Mouse (Mus musculus): ENCODE measurements around the gene Cys1. TPM values are rescaled to one million over a fixed set of nuclear protein-coding genes. Genes with fewer than 3 reads are reported as not detected.
"Not testable (repeated sequence)": the region's sequence is repeated elsewhere in the genome, so short reads cannot be mapped to it uniquely, and the experiment has no call there.

The Cys1 gene
- polyA plus RNA-seq, 1 experiment from 2014 or later, result 2.1 TPM

DNA sequence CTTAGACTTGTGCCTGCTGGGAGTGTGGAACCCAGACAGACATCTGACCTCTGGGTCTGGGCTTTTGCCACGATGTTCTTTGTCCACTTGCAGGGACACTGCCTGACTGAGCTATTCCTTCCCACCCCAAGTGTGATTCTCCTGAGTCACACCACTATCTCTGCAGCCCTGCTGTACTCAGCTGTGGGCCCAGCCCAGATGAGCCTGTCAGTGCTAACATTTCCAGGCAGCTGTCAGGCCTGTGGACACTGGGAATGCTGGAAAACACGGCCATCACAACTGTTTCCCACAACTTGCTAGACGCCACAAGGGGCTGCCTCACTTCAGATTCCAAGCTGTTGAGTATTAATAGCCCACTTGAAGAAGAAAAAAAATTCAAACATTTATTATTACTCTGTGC is 21.4 kb upstream of the Cys1 start:
- Histone ChIP-seq H3K9ac (ENCODE audit: low read length) (no peak overlapping the region), H3K27me3 (replicated peaks; ENCODE audit: control insufficient read depth, insufficient read depth, low read length) (no peaks in the 10 kb centered on the region), H3K27ac (ENCODE audit: low read depth) (no peak overlapping the region), H3K4me1 (replicated peaks; ENCODE audit: control insufficient read depth, insufficient read depth, low read length) (peaks cover 14% of the 10 kb centered on the region; the same call in 1 of the 2 replicates), H3K4me2 (ENCODE audit: low read length) (no peak overlapping the region), H3K4me3 (ENCODE audit: low read depth, low read length) (no peak overlapping the region), H3K9me3 (ENCODE audit: control insufficient read depth, low read length) (no peaks in the 10 kb centered on the region), H3K36me3 (ENCODE audit: control insufficient read depth, insufficient read depth, low read length) (no peaks in the 10 kb centered on the region)
- DNase-seq (ENCODE audit: low spot score) (no peak), ATAC-seq (replicated peaks; ENCODE audit: low FRiP score, low TSS enrichment, low read depth) (no peak)
- 74% methylated on average over 3 of the region's 3 CpGs for WGBS

DNA sequence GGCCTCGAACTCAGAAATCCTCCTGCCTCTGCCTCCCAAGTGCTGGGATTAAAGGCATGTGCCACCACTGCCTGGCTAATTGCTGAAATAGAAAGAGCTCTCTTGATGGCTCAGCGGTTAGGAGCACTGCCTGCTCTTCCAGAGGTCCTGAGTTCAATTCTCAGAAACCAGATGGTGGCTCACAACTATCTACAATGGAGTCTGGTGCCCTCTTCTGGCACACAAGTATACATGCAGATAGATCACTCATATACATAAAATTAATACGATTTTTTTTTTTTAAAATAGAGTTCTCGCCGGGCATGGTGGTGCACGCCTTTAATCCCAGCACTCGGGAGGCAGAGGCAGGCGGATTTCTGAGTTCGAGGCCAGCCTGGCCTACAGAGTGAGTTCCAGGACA is 20.0 kb upstream of the Cys1 start:
- not testable (repeated sequence) for H3K27me3 ChIP-seq (replicated peaks; ENCODE audit: control insufficient read depth, insufficient read depth, low read length); ATAC-seq (replicated peaks; ENCODE audit: low FRiP score, low TSS enrichment, low read depth); H3K27ac ChIP-seq (ENCODE audit: low read depth); H3K36me3 ChIP-seq (ENCODE audit: control insufficient read depth, insufficient read depth, low read length); H3K4me1 ChIP-seq (replicated peaks; ENCODE audit: control insufficient read depth, insufficient read depth, low read length); DNase-seq (ENCODE audit: low spot score); H3K9me3 ChIP-seq (ENCODE audit: control insufficient read depth, low read length); H3K4me3 ChIP-seq (ENCODE audit: low read depth, low read length); H3K9ac ChIP-seq (ENCODE audit: low read length); H3K4me2 ChIP-seq (ENCODE audit: low read length)
- 88% methylated on average over 9 of the region's 9 CpGs for WGBS

DNA sequence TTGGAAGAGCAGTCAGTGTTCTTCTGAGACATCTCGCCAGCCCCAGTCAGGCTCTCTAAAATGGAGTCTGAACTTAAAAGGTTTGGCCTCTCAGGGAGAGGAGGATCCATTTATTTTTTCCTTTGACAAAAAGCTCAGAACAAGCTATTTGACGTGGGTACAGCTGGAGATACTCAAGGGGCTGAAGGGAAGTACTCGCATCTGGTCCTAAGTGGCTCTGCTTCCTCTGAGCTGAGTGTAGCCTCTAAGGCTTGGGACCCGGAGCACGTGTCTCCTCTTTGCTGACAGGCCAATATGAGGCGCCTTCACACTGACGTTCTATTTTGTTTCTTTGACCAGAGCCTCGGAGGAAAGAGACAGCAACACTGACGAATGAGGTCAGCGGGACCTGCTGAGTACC is 18.0 kb upstream of the Cys1 start:
- ATAC-seq (replicated peaks; ENCODE audit: low FRiP score, low TSS enrichment, low read depth) (no peak; the same call in 1 of the 2 replicates), DNase-seq (ENCODE audit: low spot score) (no peak)
- H3K4me3 ChIP-seq (ENCODE audit: low read depth, low read length), result no peak overlapping the region
- 41% methylated on average over 10 of the region's 10 CpGs for WGBS
- 0 out of 2 replicates have a peak, but pooled peaks cover 4% of the 10 kb centered on the region for H3K4me1 ChIP-seq (replicated peaks; ENCODE audit: control insufficient read depth, insufficient read depth, low read length)
- no peaks in the 10 kb centered on the region for H3K9me3 ChIP-seq (ENCODE audit: control insufficient read depth, low read length)
- H3K36me3 ChIP-seq (ENCODE audit: control insufficient read depth, insufficient read depth, low read length), result no peaks in the 10 kb centered on the region
- H3K9ac ChIP-seq (ENCODE audit: low read length), result no peak overlapping the region
- H3K4me2 ChIP-seq (ENCODE audit: low read length), result no peak overlapping the region
- no peaks in the 10 kb centered on the region for H3K27me3 ChIP-seq (replicated peaks; ENCODE audit: control insufficient read depth, insufficient read depth, low read length)
- H3K27ac ChIP-seq (ENCODE audit: low read depth), result no peak overlapping the region

GRCm38 (mm10) chr12:24698514-24698913 is 16.9 kb upstream of the Cys1 start:
- Histone ChIP-seq H3K4me2 (ENCODE audit: low read length) (no peak overlapping the region), H3K27ac (ENCODE audit: low read depth) (no peak overlapping the region), H3K27me3 (replicated peaks; ENCODE audit: control insufficient read depth, insufficient read depth, low read length) (no peaks in the 10 kb centered on the region), H3K4me3 (ENCODE audit: low read depth, low read length) (no peak overlapping the region), H3K4me1 (replicated peaks; ENCODE audit: control insufficient read depth, insufficient read depth, low read length) (0 out of 2 replicates have a peak, but pooled peaks cover 4% of the 10 kb centered on the region), H3K9ac (ENCODE audit: low read length) (no peak overlapping the region), H3K9me3 (ENCODE audit: control insufficient read depth, low read length) (no peaks in the 10 kb centered on the region), H3K36me3 (ENCODE audit: control insufficient read depth, insufficient read depth, low read length) (no peaks in the 10 kb centered on the region)
- ATAC-seq (replicated peaks; ENCODE audit: low FRiP score, low TSS enrichment, low read depth) (no peak), DNase-seq (ENCODE audit: low spot score) (no peak)
- 81% methylated on average over 3 of the region's 3 CpGs for WGBS

DNA sequence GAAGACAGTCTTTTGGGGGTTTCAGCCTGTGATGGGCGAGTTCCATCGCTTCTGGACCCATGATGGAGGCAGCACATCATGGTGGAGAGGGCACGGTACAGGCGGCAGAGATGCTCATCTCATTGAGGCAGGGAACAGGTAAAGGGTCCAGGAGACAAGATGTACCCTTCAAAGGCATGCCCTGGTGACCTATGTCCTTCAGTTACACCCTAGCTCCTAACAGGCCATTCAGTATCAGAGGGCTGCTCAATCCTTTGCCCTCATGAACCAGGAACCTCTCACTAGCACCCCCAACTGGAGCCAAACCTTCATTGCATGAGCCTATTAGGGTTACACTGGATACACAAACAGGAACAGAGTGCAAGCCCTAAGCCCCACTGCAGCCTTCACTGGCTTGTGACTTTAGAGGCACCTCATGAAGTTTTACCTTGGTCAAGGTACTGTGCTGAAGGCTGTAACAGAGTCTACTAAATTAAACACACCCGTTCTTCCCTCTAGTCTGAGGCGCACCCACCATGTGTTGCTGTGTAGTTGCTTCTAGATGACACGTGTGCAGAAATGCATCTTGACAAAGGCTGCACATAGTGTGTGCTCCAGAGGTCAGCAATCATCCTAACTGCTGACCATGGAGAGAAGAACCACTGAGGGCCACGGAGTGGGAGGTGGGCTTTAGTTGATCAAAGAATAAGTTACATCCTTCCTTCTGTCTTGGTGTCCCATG is 16.0 kb upstream of the Cys1 start:
- Histone ChIP-seq H3K9me3 (ENCODE audit: control insufficient read depth, low read length) (no peaks in the 10 kb centered on the region), H3K36me3 (ENCODE audit: control insufficient read depth, insufficient read depth, low read length) (no peaks in the 10 kb centered on the region), H3K27me3 (replicated peaks; ENCODE audit: control insufficient read depth, insufficient read depth, low read length) (no peaks in the 10 kb centered on the region), H3K4me3 (ENCODE audit: low read depth, low read length) (no peak overlapping the region), H3K27ac (ENCODE audit: low read depth) (no peak overlapping the region), H3K9ac (ENCODE audit: low read length) (no peak overlapping the region), H3K4me2 (ENCODE audit: low read length) (no peak overlapping the region), H3K4me1 (replicated peaks; ENCODE audit: control insufficient read depth, insufficient read depth, low read length) (0 out of 2 replicates have a peak, but pooled peaks cover 4% of the 10 kb centered on the region)
- no peak for DNase-seq (ENCODE audit: low spot score)
- 0 out of 2 replicates have a peak, but pooled peaks have one; percentile 33 for ATAC-seq (replicated peaks; ENCODE audit: low FRiP score, low TSS enrichment, low read depth)
- WGBS, result 64% methylated on average over 8 of the region's 8 CpGs

DNA sequence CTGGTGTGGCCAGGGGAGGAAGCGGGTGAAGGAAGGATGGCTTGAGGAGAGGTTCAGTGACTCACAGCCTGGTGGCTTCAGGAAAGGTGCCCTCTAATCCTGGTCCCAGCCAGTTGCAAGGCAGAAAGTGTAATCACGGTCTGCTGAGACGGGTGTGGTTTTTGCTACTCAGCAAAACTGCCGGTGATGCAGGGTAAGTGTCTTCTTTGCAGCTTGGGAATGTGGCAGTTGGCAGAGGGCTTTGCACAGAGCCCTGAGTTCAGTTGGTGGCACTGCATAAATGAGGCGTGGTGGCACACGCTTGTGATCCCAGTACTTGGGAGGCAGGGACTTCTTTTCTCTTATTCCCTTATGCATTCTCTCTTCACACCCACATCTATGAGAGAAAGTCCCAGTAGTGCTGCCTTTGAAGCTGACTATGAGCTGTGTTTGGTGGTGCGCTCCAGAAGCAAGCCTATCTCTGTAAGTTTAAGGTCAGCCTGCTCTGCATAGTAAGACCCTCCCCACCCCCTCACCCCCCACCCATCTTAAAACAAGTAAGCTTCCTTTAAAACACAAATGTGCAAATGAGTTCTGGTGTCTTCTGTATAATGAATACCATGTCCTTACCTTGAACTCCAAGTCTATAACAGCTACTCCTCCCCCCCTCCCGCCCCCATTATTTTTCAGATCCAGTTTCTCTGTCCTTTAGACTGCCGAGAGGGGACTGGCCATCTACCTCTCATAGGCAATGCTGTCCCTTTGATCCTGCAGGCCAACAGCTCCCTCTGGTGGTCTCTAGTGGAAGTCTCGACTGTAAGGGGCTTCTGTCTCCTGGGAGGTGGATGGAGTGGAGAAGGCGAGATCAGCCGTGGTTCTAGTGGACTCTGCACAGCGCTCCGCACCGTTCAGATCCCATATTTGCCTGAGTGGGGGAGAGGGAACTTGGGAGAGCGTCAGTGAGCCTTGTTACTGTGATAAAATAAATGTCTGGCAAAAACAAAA is 15.2 kb upstream of the Cys1 start:
- Histone ChIP-seq H3K9me3 (ENCODE audit: control insufficient read depth, low read length) (no peaks in the 10 kb centered on the region), H3K9ac (ENCODE audit: low read length) (no peak overlapping the region), H3K4me3 (ENCODE audit: low read depth, low read length) (no peak overlapping the region), H3K4me1 (replicated peaks; ENCODE audit: control insufficient read depth, insufficient read depth, low read length) (0 out of 2 replicates have a peak, but pooled peaks cover 4% of the 10 kb centered on the region), H3K36me3 (ENCODE audit: control insufficient read depth, insufficient read depth, low read length) (no peaks in the 10 kb centered on the region), H3K27me3 (replicated peaks; ENCODE audit: control insufficient read depth, insufficient read depth, low read length) (no peaks in the 10 kb centered on the region), H3K4me2 (ENCODE audit: low read length) (no peak overlapping the region), H3K27ac (ENCODE audit: low read depth) (no peak overlapping the region)
- DNase-seq (ENCODE audit: low spot score) (peak; percentile 93), ATAC-seq (replicated peaks; ENCODE audit: low FRiP score, low TSS enrichment, low read depth) (peak; percentile 83)
- 36% methylated on average over 16 of the region's 16 CpGs for WGBS

- WGBS, result 78% methylated on average over 3 of the region's 3 CpGs
- no peaks in the 10 kb centered on the region for H3K4me1 ChIP-seq (replicated peaks; ENCODE audit: control insufficient read depth, insufficient read depth, low read length)
- no peaks in the 10 kb centered on the region for H3K9me3 ChIP-seq (ENCODE audit: control insufficient read depth, low read length)
- H3K9ac ChIP-seq (ENCODE audit: low read length), result no peak overlapping the region
- H3K4me2 ChIP-seq (ENCODE audit: low read length), result no peak overlapping the region
- ATAC-seq (replicated peaks; ENCODE audit: low FRiP score, low TSS enrichment, low read depth) (no peak), DNase-seq (ENCODE audit: low spot score) (no peak)
- no peak overlapping the region for H3K4me3 ChIP-seq (ENCODE audit: low read depth, low read length)
- no peak overlapping the region for H3K27ac ChIP-seq (ENCODE audit: low read depth)
- H3K36me3 ChIP-seq (ENCODE audit: control insufficient read depth, insufficient read depth, low read length), result no peaks in the 10 kb centered on the region
- no peaks in the 10 kb centered on the region for H3K27me3 ChIP-seq (replicated peaks; ENCODE audit: control insufficient read depth, insufficient read depth, low read length)
Observed at GRCm38 (mm10) chr12:24690351-24690750, 8.7 kb upstream of the Cys1 start.

- no peak overlapping the region for H3K4me2 ChIP-seq (ENCODE audit: low read length)
- ATAC-seq (replicated peaks; ENCODE audit: low FRiP score, low TSS enrichment, low read depth), result no peak
- H3K9ac ChIP-seq (ENCODE audit: low read length), result no peak overlapping the region
Observed at GRCm38 (mm10) chr12:24686696-24687346, 5.2 kb upstream of the Cys1 start.

More at GRCm38 (mm10) chr12:24686696-24687346, 5.2 kb upstream of the Cys1 start:
- Histone ChIP-seq H3K9me3 (ENCODE audit: control insufficient read depth, low read length) (no peaks in the 10 kb centered on the region), H3K4me3 (ENCODE audit: low read depth, low read length) (no peak overlapping the region), H3K27me3 (replicated peaks; ENCODE audit: control insufficient read depth, insufficient read depth, low read length) (peaks cover 6% of the 10 kb centered on the region), H3K4me1 (replicated peaks; ENCODE audit: control insufficient read depth, insufficient read depth, low read length) (no peaks in the 10 kb centered on the region; the same call in none of the 2 replicates), H3K36me3 (ENCODE audit: control insufficient read depth, insufficient read depth, low read length) (no peaks in the 10 kb centered on the region), H3K27ac (ENCODE audit: low read depth) (peak overlapping the region; percentile 5; the same call in 1 of the 2 replicates)
- no peak for DNase-seq (ENCODE audit: low spot score)
- WGBS, result 66% methylated on average over 11 of the region's 11 CpGs

Measured in intestine, embryonic 14.5 days (tissue).